Mouse (Mus musculus) spleen, adult 2 months (tissue): ENCODE results near the gene Hagh.

Experiments
- CTCF ChIP-seq: fragments of 200-500 bp; IDR thresholded peaks from 2 replicates; pipeline ENCODE4 v1.5.1; 2011; ENCODE audit warnings: mild to moderate bottlenecking, inconsistent platforms; ENCODE audit not compliant: insufficient read depth, insufficient read length, insufficient replicate concordance; ENCODE audit errors: extremely low read depth
- POLR2A ChIP-seq: fragments of 200-500 bp; IDR thresholded peaks from 2 replicates; pipeline ENCODE4 v1.6.1; 2011; ENCODE audit warnings: low read depth, low read length, inconsistent platforms

- TF ChIP-seq POLR2A (no peak), CTCF (no peak)
Observed at GRCm38 (mm10) chr17:24798229-24798628, 41.7 kb upstream of the Hagh start.
